Mouse (Mus musculus) liver, postnatal 0 days (tissue): Measurements from ENCODE around the gene Mob2.

Source experiments
- CTCF ChIP-seq: sonication (generic); IDR thresholded peaks from 2 replicates; pipeline ENCODE4 v1.5.1; 2016; ENCODE audit warnings: antibody characterized with exemption, low read depth
- EP300 ChIP-seq: IDR thresholded peaks from 2 replicates; pipeline ENCODE4 v1.6.1; 2016; ENCODE audit warnings: antibody characterized with exemption, low read depth, mild to moderate bottlenecking

DNA sequence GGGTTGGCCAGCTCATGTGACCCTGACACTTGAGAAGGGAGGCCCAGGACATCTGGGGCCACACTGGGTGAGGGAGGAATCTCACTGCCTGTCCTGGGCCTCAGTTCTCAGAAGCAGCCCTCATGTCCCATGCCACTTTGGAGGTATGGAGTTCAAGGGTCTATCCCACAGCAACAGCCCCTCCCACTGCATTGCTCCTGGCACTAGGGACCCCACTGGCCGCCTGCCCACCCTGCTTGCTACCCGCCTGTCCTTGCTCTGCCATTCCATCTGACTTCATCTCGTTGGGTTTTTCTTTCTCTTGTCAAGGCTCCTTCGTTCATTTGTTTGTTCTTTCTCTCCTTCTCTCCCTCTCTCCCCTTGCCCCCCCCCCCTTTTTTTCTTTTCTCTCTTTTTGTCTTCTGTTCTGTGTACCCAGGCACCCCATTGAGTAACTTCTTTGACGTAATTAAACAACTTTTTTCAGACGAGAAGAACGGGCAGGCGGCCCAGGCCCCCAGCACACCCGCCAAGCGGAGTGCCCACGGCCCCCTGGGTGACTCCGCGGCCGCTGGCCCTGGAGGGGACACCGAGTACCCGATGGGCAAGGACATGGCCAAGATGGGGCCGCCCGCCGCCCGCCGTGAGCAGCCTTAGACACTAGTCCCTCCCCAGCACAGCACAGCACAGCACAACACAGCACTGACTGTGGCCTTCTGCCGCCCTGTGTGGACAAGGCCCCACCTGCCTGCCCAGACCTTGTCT is 59.1 kb downstream of the Mob2 start:
- TF ChIP-seq EP300 (no peak), CTCF (no peak)
